Mouse (Mus musculus) CH12.LX (cell line): ENCODE measurements around the gene H2-DMb2. TPM values are rescaled to one million over a fixed set of nuclear protein-coding genes. Genes with fewer than 3 reads are reported as not detected.
"Not testable (repeated sequence)": the region's sequence is repeated elsewhere in the genome, so short reads cannot be mapped to it uniquely, and the experiment has no call there.

ENCODE experiments used
- DNase-seq: peaks from one replicate; pipeline ENCODE4 v3.0.0-alpha.2; 2013; ENCODE audit errors: extremely low read depth
- H3K27ac ChIP-seq: 2 replicates; pipeline ENCODE4 v1.5.1; 2012; ENCODE audit warnings: low read depth, mild to moderate bottlenecking, control low read depth, moderate library complexity; ENCODE audit not compliant: insufficient read depth
- H3K27me3 ChIP-seq: replicated peaks from 2 replicates; pipeline ENCODE3; 2012; ENCODE audit warnings: inconsistent platforms
- H3K36me3 ChIP-seq, 2 experiments: replicated peaks in 1 of 2; 2 replicates each; pipeline versions ENCODE3 to v1.6.1; 2012; ENCODE audit warnings: inconsistent platforms in 1 of 2, low read length in 1 of 2, mild to moderate bottlenecking in 1 of 2, mixed read lengths in 1 of 2, moderate library complexity in 1 of 2; ENCODE audit not compliant: control insufficient read depth in 1 of 2, insufficient read depth in 1 of 2
- H3K4me1 ChIP-seq, 2 experiments: 2 replicates each; pipeline ENCODE4 v1.6.1; 2012; ENCODE audit warnings: inconsistent platforms in 1 of 2, moderate library complexity in 1 of 2; ENCODE audit not compliant: insufficient read depth in 2 of 2, control insufficient read depth in 1 of 2
- H3K4me2 ChIP-seq: 2 replicates; pipeline ENCODE4 v1.6.1; 2012; ENCODE audit warnings: low read depth, mild to moderate bottlenecking, control low read depth; ENCODE audit not compliant: poor library complexity, insufficient read depth, severe bottlenecking
- H3K4me3 ChIP-seq, 3 experiments: fragments of 150-350 bp in 1 of 3; sonication (generic) in 1 of 3; replicated peaks in 1 of 3; 2 replicates each; pipeline versions ENCODE3 to v1.5.1; 2011 to 2012; ENCODE audit warnings: low read depth in 2 of 3, low read length in 2 of 3, mild to moderate bottlenecking in 2 of 3, moderate library complexity in 2 of 3, control low read depth in 1 of 3, improper control_type of control experiment in 1 of 3, inconsistent platforms in 1 of 3, mixed read lengths in 1 of 3; ENCODE audit not compliant: poor library complexity in 1 of 3
- H3K79me2 ChIP-seq: replicated peaks from 2 replicates; pipeline ENCODE4 v1.6.1; 2012; ENCODE audit warnings: mild to moderate bottlenecking, moderate library complexity; ENCODE audit not compliant: control insufficient read depth, poor library complexity, insufficient read depth, severe bottlenecking; ENCODE audit errors: extremely low read depth
- H3K9ac ChIP-seq: 2 replicates; pipeline ENCODE4 v1.6.1; 2012; ENCODE audit warnings: low read depth, mild to moderate bottlenecking, control low read depth, moderate library complexity; ENCODE audit not compliant: insufficient read depth
- H3K9me3 ChIP-seq: replicated peaks from 2 replicates; pipeline ENCODE3; 2012; ENCODE audit warnings: low read length, inconsistent platforms, mixed read lengths
- BHLHE40 ChIP-seq: IDR thresholded peaks from 2 replicates; pipeline ENCODE4 v1.6.1; 2011; ENCODE audit warnings: mild to moderate bottlenecking, low read depth, low read length, improper control_type of control experiment
- CHD1 ChIP-seq: IDR thresholded peaks from 2 replicates; pipeline ENCODE4 v1.6.1; 2012; ENCODE audit warnings: low read depth, low read length, improper control_type of control experiment, inconsistent platforms
- CTCF ChIP-seq, 2 experiments: IDR thresholded peaks in 1 of 2; conservative IDR thresholded peaks in 1 of 2; 2 replicates each; pipeline ENCODE4 v1.5.1; 2011 to 2012; ENCODE audit warnings: low read depth in 2 of 2, low read length in 2 of 2, improper control_type of control experiment in 1 of 2, inconsistent platforms in 1 of 2, mild to moderate bottlenecking in 1 of 2, moderate library complexity in 1 of 2
- E2F4 ChIP-seq: IDR thresholded peaks from 2 replicates; pipeline ENCODE4 v1.6.1; 2011; ENCODE audit warnings: low read depth, low read length, improper control_type of control experiment; ENCODE audit not compliant: insufficient replicate concordance
- ELF1 ChIP-seq: IDR thresholded peaks from 2 replicates; pipeline ENCODE4 v1.6.1; 2014; ENCODE audit warnings: low read depth, mild to moderate bottlenecking, inconsistent platforms, low read length, improper control_type of control experiment
- ETS1 ChIP-seq: conservative IDR thresholded peaks from 2 replicates; pipeline ENCODE4 v1.6.1; 2012; ENCODE audit warnings: low read depth, mild to moderate bottlenecking, inconsistent platforms, low read length, improper control_type of control experiment, moderate library complexity
- GABPA ChIP-seq: IDR thresholded peaks from 2 replicates; pipeline ENCODE4 v1.6.1; 2012; ENCODE audit warnings: low read depth, low read length, improper control_type of control experiment, inconsistent platforms; ENCODE audit not compliant: insufficient replicate concordance
- JUND ChIP-seq: conservative IDR thresholded peaks from 2 replicates; pipeline ENCODE4 v1.6.1; 2011; ENCODE audit warnings: low read depth, low read length, improper control_type of control experiment
- MAFK ChIP-seq: IDR thresholded peaks from 2 replicates; pipeline ENCODE4 v1.6.1; 2011; ENCODE audit warnings: low read length, improper control_type of control experiment; ENCODE audit not compliant: insufficient replicate concordance
- MAX ChIP-seq: IDR thresholded peaks from 2 replicates; pipeline ENCODE4 v1.6.1; 2011; ENCODE audit warnings: low read length, improper control_type of control experiment
- MEF2A ChIP-seq: IDR thresholded peaks from 2 replicates; pipeline ENCODE4 v1.6.1; 2014; ENCODE audit warnings: low read depth, mild to moderate bottlenecking, inconsistent platforms, low read length, improper control_type of control experiment, borderline replicate concordance
- MXI1 ChIP-seq: IDR thresholded peaks from 2 replicates; pipeline ENCODE4 v1.6.1; 2011; ENCODE audit warnings: mild to moderate bottlenecking, low read depth, low read length, improper control_type of control experiment
- POLR2AphosphoS2 ChIP-seq: IDR thresholded peaks from 2 replicates; pipeline ENCODE4 v1.6.1; 2011; ENCODE audit warnings: low read depth, low read length, improper control_type of control experiment
- RAD21 ChIP-seq: IDR thresholded peaks from 2 replicates; pipeline ENCODE4 v1.6.1; 2011; ENCODE audit warnings: low read depth, mild to moderate bottlenecking, low read length, improper control_type of control experiment, moderate library complexity
- RCOR1 ChIP-seq: conservative IDR thresholded peaks from 2 replicates; pipeline ENCODE4 v1.6.1; 2012; ENCODE audit warnings: low read depth, mild to moderate bottlenecking, inconsistent platforms, low read length, improper control_type of control experiment
- SMC3 ChIP-seq: IDR thresholded peaks from 2 replicates; pipeline ENCODE4 v1.6.1; 2011; ENCODE audit warnings: low read depth, low read length, improper control_type of control experiment
- TCF12 ChIP-seq: IDR thresholded peaks from 2 replicates; pipeline ENCODE4 v1.6.1; 2014; ENCODE audit warnings: low read depth, mild to moderate bottlenecking, inconsistent platforms, low read length, improper control_type of control experiment
- UBTF ChIP-seq: IDR thresholded peaks from 2 replicates; pipeline ENCODE4 v1.6.1; 2012; ENCODE audit warnings: low read depth, mild to moderate bottlenecking, inconsistent platforms, low read length, improper control_type of control experiment, moderate library complexity
- USF2 ChIP-seq: conservative IDR thresholded peaks from 2 replicates; pipeline ENCODE4 v1.6.1; 2011; ENCODE audit warnings: low read depth, low read length, improper control_type of control experiment
- ZC3H11A ChIP-seq: IDR thresholded peaks from 2 replicates; pipeline ENCODE4 v1.6.1; 2012; ENCODE audit warnings: low read depth, mild to moderate bottlenecking, inconsistent platforms, low read length, improper control_type of control experiment
- ZKSCAN1 ChIP-seq: IDR thresholded peaks from 2 replicates; pipeline ENCODE4 v1.6.1; 2012; ENCODE audit warnings: low read depth, inconsistent platforms, low read length, improper control_type of control experiment, borderline replicate concordance
- ZMIZ1 ChIP-seq: IDR thresholded peaks from 2 replicates; pipeline ENCODE4 v1.6.1; 2012; ENCODE audit warnings: low read depth, mild to moderate bottlenecking, inconsistent platforms, low read length, improper control_type of control experiment
- ZNF384 ChIP-seq: IDR thresholded peaks from 2 replicates; pipeline ENCODE4 v1.6.1; 2012; ENCODE audit warnings: low read depth, low read length, improper control_type of control experiment, inconsistent platforms
- dilution Hi-C: fragments of 300-500 bp; cut with MboI; formaldehyde crosslinking; loops from 2 replicates; pipeline ENCODE4 v1.14.3; 2020; ENCODE audit warnings: low sequenced_read_pairs; ENCODE audit not compliant: extremely low pct_unique_long_range_greater_than_20kb, extremely low pct_ligation_motif_present
- in situ Hi-C: fragments of 300-500 bp; cut with MboI; formaldehyde crosslinking; loops from 3 replicates; pipeline ENCODE4 v1.14.3; 2019; ENCODE audit warnings: low sequenced_read_pairs, low pct_ligation_motif_present, low pct_unique_long_range_greater_than_20kb, mixed read lengths
- polyA plus RNA-seq: library from polyadenylated mRNA; unstranded; fragments of >175 nt; gene quantifications from 2 replicates; pipeline ENCODE4 v1.2.1, GENCODE M21; 2012; ENCODE audit warnings: low read depth; ENCODE audit not compliant: insufficient read length
- total RNA-seq, 2 experiments: library from RNA; depleted of rRNA; stranded (reverse); fragments of 300-350 nt in 1 of 2; fragments of >200 nt in 1 of 2; gene quantifications; 2 replicates each; pipeline ENCODE4 v1.2.3; 2012 to 2014

Gene H2-DMb2
- total and polyA plus RNA-seq, 3 experiments = 107 to 199 (median 175) TPM

GRCm38 (mm10) chr17:34142456-34143010 lies 574 bp upstream of the H2-DMb2 start:
- Histone ChIP-seq H3K27ac (no peak overlapping the region), H3K36me3 (peaks cover 6 to 32% of the 10 kb centered on the region in 2 experiments), H3K9ac (no peak overlapping the region), H3K4me1 (peaks cover 18 to 44% of the 10 kb centered on the region in 2 experiments), H3K9me3 (no peaks in the 10 kb centered on the region), H3K4me3 (peak overlapping the region in 1 of 3 experiments; percentile 50), H3K27me3 (no peaks in the 10 kb centered on the region), H3K4me2 (peak overlapping the region; percentile 24; the same call in 1 of the 2 replicates), H3K79me2 (peaks cover 5% of the 10 kb centered on the region)
- in situ Hi-C loops (no loop called here), dilution Hi-C loops (no loop called here)
- no peak for TF ChIP-seq SMC3
- TF ChIP-seq ZMIZ1 = no peak
- TF ChIP-seq ZNF384 = peak; percentile 40
- no peak for TF ChIP-seq JUND
- no peak for TF ChIP-seq E2F4
- no peak for DNase-seq

GRCm38 (mm10) chr17:34143461-34143860 lies 354 bp downstream of the H2-DMb2 start:
- peaks cover 18 to 46% of the 10 kb centered on the region in 2 experiments for H3K4me1 ChIP-seq
- no peak for DNase-seq
- peaks cover 5 to 28% of the 10 kb centered on the region in 2 experiments for H3K36me3 ChIP-seq
- peaks cover 5% of the 10 kb centered on the region for H3K79me2 ChIP-seq
- no peak overlapping the region for H3K9ac ChIP-seq
- H3K27me3 ChIP-seq = no peaks in the 10 kb centered on the region
- no peak overlapping the region for H3K4me3 ChIP-seq
- H3K27ac ChIP-seq = no peak overlapping the region
- in situ Hi-C loops (no loop called here), dilution Hi-C loops (no loop called here)
- H3K4me2 ChIP-seq = no peak overlapping the region; the same call in 1 of the 2 replicates
- H3K9me3 ChIP-seq = no peaks in the 10 kb centered on the region
- TF ChIP-seq RAD21 = no peak
- TF ChIP-seq MAX = no peak
- no peak for TF ChIP-seq POLR2AphosphoS2
- no peak for TF ChIP-seq E2F4
- TF ChIP-seq ZKSCAN1 = no peak
- TF ChIP-seq MEF2A = no peak
- no peak for TF ChIP-seq BHLHE40
- no peak for TF ChIP-seq ELF1
- no peak for TF ChIP-seq CHD1
- no peak for TF ChIP-seq TCF12
- TF ChIP-seq MAFK = no peak
- no peak for TF ChIP-seq CTCF (conservative IDR thresholded peaks at IDR 0.05 in 1 of 2, IDR thresholded peaks at IDR 0.05 in 1 of 2; ENCODE audit: low read depth in 2 of 2, low read length in 2 of 2)
- no peak for TF ChIP-seq ETS1
- TF ChIP-seq ZMIZ1 = no peak
- TF ChIP-seq RCOR1 = no peak
- TF ChIP-seq USF2 = no peak
- TF ChIP-seq UBTF = no peak
- TF ChIP-seq ZC3H11A = no peak
- TF ChIP-seq MXI1 = no peak
- TF ChIP-seq GABPA = no peak

- H3K9ac ChIP-seq, DNase-seq, H3K4me3 ChIP-seq, dilution Hi-C loops, H3K4me2 ChIP-seq, H3K9me3 ChIP-seq, H3K79me2 ChIP-seq, H3K27me3 ChIP-seq, H3K27ac ChIP-seq, in situ Hi-C loops: not testable (repeated sequence)
- Histone ChIP-seq H3K36me3 (peaks cover 2 to 22% of the 10 kb centered on the region in 2 experiments), H3K4me1 (peaks cover 18 to 46% of the 10 kb centered on the region in 2 experiments)
These were observed 1.1 kb downstream of the H2-DMb2 start for GRCm38 (mm10) chr17:34144221-34144620.
